Mouse (Mus musculus): ENCODE results near the gene Aoc1. TPM values are rescaled to one million over a fixed set of nuclear protein-coding genes. Genes with fewer than 3 reads are reported as not detected.

Gene Aoc1
- total and polyA plus RNA-seq, 3 experiments = 0.19 to 0.21 TPM; not detected in 1

- peak; percentile 49 for DNase-seq (ENCODE audit: extremely low read depth)
- no peaks in the 10 kb centered on the region for H3K4me1 ChIP-seq (ENCODE audit: control insufficient read depth in 1 of 2, insufficient read depth in 2 of 2)
- TF ChIP-seq USF2 (conservative IDR thresholded peaks at IDR 0.05; ENCODE audit: low read depth, low read length) (no peak), MYC (IDR thresholded peaks at IDR 0.05; ENCODE audit: low read depth, low read length) (no peak), GABPA (IDR thresholded peaks at IDR 0.05; ENCODE audit: insufficient replicate concordance, low read depth, low read length) (no peak), ZNF384 (IDR thresholded peaks at IDR 0.05; ENCODE audit: low read depth, low read length) (no peak), MAX (IDR thresholded peaks at IDR 0.05; ENCODE audit: low read length) (no peak), SIN3A (IDR thresholded peaks at IDR 0.05; ENCODE audit: low read length) (no peak), IRF4 (IDR thresholded peaks at IDR 0.05; ENCODE audit: low read depth, low read length) (no peak), ZC3H11A (IDR thresholded peaks at IDR 0.05; ENCODE audit: low read depth, low read length) (no peak), USF1 (IDR thresholded peaks at IDR 0.05; ENCODE audit: low read depth, low read length) (no peak), UBTF (IDR thresholded peaks at IDR 0.05; ENCODE audit: low read depth, low read length) (no peak), MAZ (IDR thresholded peaks at IDR 0.05; ENCODE audit: low read depth, low read length) (no peak), ETS1 (conservative IDR thresholded peaks at IDR 0.05; ENCODE audit: low read depth, low read length) (no peak), RAD21 (IDR thresholded peaks at IDR 0.05; ENCODE audit: low read depth, low read length) (peak; percentile 36), MEF2A (IDR thresholded peaks at IDR 0.05; ENCODE audit: borderline replicate concordance, low read depth, low read length) (no peak), CTCF (conservative IDR thresholded peaks at IDR 0.05 in 1 of 2, IDR thresholded peaks at IDR 0.05 in 1 of 2; ENCODE audit: low read depth in 2 of 2, low read length in 2 of 2) (peak; percentile 54 to 73), NELFE (IDR thresholded peaks at IDR 0.05; ENCODE audit: low read depth, low read length) (no peak), SMC3 (IDR thresholded peaks at IDR 0.05; ENCODE audit: low read depth, low read length) (peak; percentile 78), POLR2AphosphoS2 (IDR thresholded peaks at IDR 0.05; ENCODE audit: low read depth, low read length) (no peak), BHLHE40 (IDR thresholded peaks at IDR 0.05; ENCODE audit: low read depth, low read length) (no peak), TBP (conservative IDR thresholded peaks at IDR 0.05; ENCODE audit: low read depth, low read length) (no peak)
- H3K4me3 ChIP-seq (replicated peaks in 1 of 3; ENCODE audit: low read depth in 2 of 3, low read length in 2 of 3, poor library complexity in 1 of 3) = no peak overlapping the region
- H3K79me2 ChIP-seq (replicated peaks; ENCODE audit: control insufficient read depth, extremely low read depth, insufficient read depth, poor library complexity, severe bottlenecking) = no peaks in the 10 kb centered on the region
- H3K4me2 ChIP-seq (ENCODE audit: insufficient read depth, low read depth, poor library complexity, severe bottlenecking) = no peak overlapping the region
- no peak overlapping the region for H3K27ac ChIP-seq (ENCODE audit: insufficient read depth, low read depth)
- H3K36me3 ChIP-seq (replicated peaks in 1 of 2; ENCODE audit: control insufficient read depth in 1 of 2, insufficient read depth in 1 of 2, low read length in 1 of 2) = no peaks in the 10 kb centered on the region
- dilution Hi-C loops (cut with MboI; ENCODE audit: extremely low pct_ligation_motif_present, extremely low pct_unique_long_range_greater_than_20kb, low sequenced_read_pairs) = no loop called here
- H3K27me3 ChIP-seq (replicated peaks) = peaks cover 15% of the 10 kb centered on the region
- in situ Hi-C loops (cut with MboI; ENCODE audit: low pct_ligation_motif_present, low pct_unique_long_range_greater_than_20kb, low sequenced_read_pairs) = no loop called here
- H3K9me3 ChIP-seq (replicated peaks; ENCODE audit: low read length) = no peaks in the 10 kb centered on the region
- H3K9ac ChIP-seq (ENCODE audit: insufficient read depth, low read depth) = no peak overlapping the region
Measured at GRCm38 (mm10) chr6:48912033-48912432, 39.3 kb downstream of the Aoc1 start.

DNA sequence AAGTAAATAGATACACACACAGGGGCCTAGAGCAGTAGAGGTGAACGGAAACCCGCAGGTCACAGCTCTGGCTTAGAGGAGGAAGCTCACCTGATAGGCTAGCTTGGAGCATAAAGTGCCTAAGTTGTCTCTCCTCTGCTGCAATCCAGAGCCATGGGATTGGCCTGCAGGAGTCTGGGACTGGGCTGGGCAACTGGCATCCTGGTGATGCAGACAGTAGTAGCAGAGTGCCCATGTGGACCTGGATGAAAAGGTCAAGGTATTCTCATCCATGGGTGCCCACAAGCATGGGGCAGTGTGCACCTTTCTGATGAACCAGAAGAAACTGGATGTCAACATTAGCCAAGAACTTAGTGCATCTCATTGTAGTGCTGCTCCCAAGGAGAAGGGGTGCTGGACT, 40.9 kb downstream of the Aoc1 start:
- Histone ChIP-seq H3K4me3 (replicated peaks in 1 of 3; ENCODE audit: low read depth in 2 of 3, low read length in 2 of 3, poor library complexity in 1 of 3) (no peak overlapping the region), H3K79me2 (replicated peaks; ENCODE audit: control insufficient read depth, extremely low read depth, insufficient read depth, poor library complexity, severe bottlenecking) (no peaks in the 10 kb centered on the region), H3K4me2 (ENCODE audit: insufficient read depth, low read depth, poor library complexity, severe bottlenecking) (no peak overlapping the region), H3K9me3 (replicated peaks; ENCODE audit: low read length) (no peaks in the 10 kb centered on the region), H3K27ac (ENCODE audit: insufficient read depth, low read depth) (no peak overlapping the region), H3K27me3 (replicated peaks) (peaks cover 17% of the 10 kb centered on the region), H3K9ac (ENCODE audit: insufficient read depth, low read depth) (no peak overlapping the region), H3K36me3 (replicated peaks in 1 of 2; ENCODE audit: control insufficient read depth in 1 of 2, insufficient read depth in 1 of 2, low read length in 1 of 2) (no peaks in the 10 kb centered on the region), H3K4me1 (ENCODE audit: control insufficient read depth in 1 of 2, insufficient read depth in 2 of 2) (no peaks in the 10 kb centered on the region)
- TF ChIP-seq CHD1 (IDR thresholded peaks at IDR 0.05; ENCODE audit: low read depth, low read length) = no peak
- TF ChIP-seq RCOR1 (conservative IDR thresholded peaks at IDR 0.05; ENCODE audit: low read depth, low read length) = no peak
- no peak for TF ChIP-seq MXI1 (IDR thresholded peaks at IDR 0.05; ENCODE audit: low read depth, low read length)
- TF ChIP-seq POLR2AphosphoS2 (IDR thresholded peaks at IDR 0.05; ENCODE audit: low read depth, low read length) = no peak
- TF ChIP-seq UBTF (IDR thresholded peaks at IDR 0.05; ENCODE audit: low read depth, low read length) = no peak
- TF ChIP-seq MEF2A (IDR thresholded peaks at IDR 0.05; ENCODE audit: borderline replicate concordance, low read depth, low read length) = no peak
- no peak for TF ChIP-seq TBP (conservative IDR thresholded peaks at IDR 0.05; ENCODE audit: low read depth, low read length)
- TF ChIP-seq NRF1 (IDR thresholded peaks at IDR 0.05; ENCODE audit: low read depth, low read length) = no peak
- TF ChIP-seq CHD2 (IDR thresholded peaks at IDR 0.05; ENCODE audit: low read length) = no peak
- TF ChIP-seq USF2 (conservative IDR thresholded peaks at IDR 0.05; ENCODE audit: low read depth, low read length) = no peak
- dilution Hi-C loops (cut with MboI; ENCODE audit: extremely low pct_ligation_motif_present, extremely low pct_unique_long_range_greater_than_20kb, low sequenced_read_pairs) = no loop called here
- no peak for DNase-seq (ENCODE audit: extremely low read depth)
- in situ Hi-C loops (cut with MboI; ENCODE audit: low pct_ligation_motif_present, low pct_unique_long_range_greater_than_20kb, low sequenced_read_pairs) = no loop called here

Data from CH12.LX (cell line).